Comparison of ENCODE assay signal across 8 mouse cellular contexts in genomic region chr14:31128101-31128825, GRCm38 (mm10). TPM values are rescaled to one million over a fixed set of nuclear protein-coding genes. Genes with fewer than 3 reads are reported as not detected.
A peak's percentile ranks its signal among the peaks of the same experiment; 100 is the strongest.
DNase-seq lines count a peak whose midpoint lies in the region; ATAC-seq and TF ChIP-seq lines count a peak whose summit lies in the region.

No protein-coding gene starts in this region.

- peak; percentile 68 for TF ChIP-seq EP300 in lung, postnatal 0 days (IDR thresholded peaks at IDR 0.05)

- peak; percentile 42 for ATAC-seq in CD4-positive, CD25-positive, alpha-beta regulatory T cell, adult 4 months
- peak; percentile 33 for ATAC-seq in common myeloid progenitor, adult 5-6 weeks (replicated peaks; ENCODE audit: low read depth, poor library complexity, severe bottlenecking)
- ATAC-seq in lung, postnatal 0 days: peak; percentile 57

- H3K27me3 ChIP-seq in heart, embryonic 10.5 days (ENCODE audit: insufficient read depth, poor library complexity, severe bottlenecking): no peaks in the 10 kb centered on the region
- H3K27me3 ChIP-seq in lung, postnatal 0 days (replicated peaks; ENCODE audit: insufficient read depth, low read length): no peaks in the 10 kb centered on the region

- peak; percentile 70 for DNase-seq in 3T3-L1 (ENCODE audit: low read depth, low spot score)
- peak; percentile 88 for DNase-seq in heart, embryonic 10.5 days (ENCODE audit: low spot score)
- peak; percentile 82 for DNase-seq in kidney, adult 9 months
- peak; percentile 92 for DNase-seq in lung, postnatal 0 days (ENCODE audit: low spot score)
- DNase-seq in retina, postnatal 1 day: peak; percentile 62
- no peak for DNase-seq in cerebellum, adult 9-10 months

- WGBS in heart, embryonic 10.5 days: 1% methylated on average over 23 of the region's 23 CpGs
- 1% methylated on average over 23 of the region's 23 CpGs for WGBS in lung, postnatal 0 days

- peak; percentile 46; the same call in 1 of the 2 replicates for TF ChIP-seq CTCF in lung, postnatal 0 days (IDR thresholded peaks at IDR 0.05)

- H3K4me2 ChIP-seq in lung, postnatal 0 days (replicated peaks; ENCODE audit: low read depth, low read length): peak overlapping the region; percentile 75

- H3K27ac ChIP-seq in heart, embryonic 10.5 days: peak overlapping the region; percentile 97
- H3K27ac ChIP-seq in lung, postnatal 0 days (ENCODE audit: low read length): peak overlapping the region; percentile 95

- peaks cover 28% of the 10 kb centered on the region for H3K36me3 ChIP-seq in heart, embryonic 10.5 days
- H3K36me3 ChIP-seq in lung, postnatal 0 days (ENCODE audit: insufficient read depth, low read length): no peaks in the 10 kb centered on the region

- H3K4me1 ChIP-seq in heart, embryonic 10.5 days: peaks cover 55% of the 10 kb centered on the region
- H3K4me1 ChIP-seq in lung, postnatal 0 days (ENCODE audit: insufficient read depth, low read depth, low read length): peaks cover 14% of the 10 kb centered on the region; the same call in 1 of the 2 replicates

- H3K9ac ChIP-seq in lung, postnatal 0 days (replicated peaks; ENCODE audit: low read depth): peak overlapping the region; percentile 75

- peak overlapping the region; percentile 76 for H3K4me3 ChIP-seq in heart, embryonic 10.5 days
- peak overlapping the region; percentile 74 for H3K4me3 ChIP-seq in lung, postnatal 0 days (ENCODE audit: low read depth, low read length)

- no peaks in the 10 kb centered on the region for H3K9me3 ChIP-seq in heart, embryonic 10.5 days
- H3K9me3 ChIP-seq in lung, postnatal 0 days (ENCODE audit: low read length): no peaks in the 10 kb centered on the region

RNA-seq across cellular contexts. Expression of gene Smim4, which starts 0.5 kb away (rescaled TPM):
- 10 to 100 TPM; 66.3 to 68.7 TPM for polyA plus RNA-seq in CD4-positive, CD25-positive, alpha-beta regulatory T cell, adult 4 months (2017; shearing (Covaris generic))
- 23.6 and 45.1 TPM in 2 replicates for total RNA-seq in common myeloid progenitor, adult 5-6 weeks (2017)
- polyA plus RNA-seq in heart, embryonic 10.5 days (2016; fragmentation: Nextera tagmentation; extraction: Ambion mirVana): 66.2 and 73.3 TPM in 2 replicates
- 109 and 118 TPM in 2 replicates for polyA plus RNA-seq in lung, postnatal 0 days (2015; fragmentation: Nextera tagmentation; extraction: Ambion mirVana)

RNA-seq across cellular contexts. Expression of gene Nt5dc2, which starts 2.6 kb away (rescaled TPM):
- not detected for polyA plus RNA-seq in CD4-positive, CD25-positive, alpha-beta regulatory T cell, adult 4 months (2017; shearing (Covaris generic))
- 88.3 and 112 TPM in 2 replicates for total RNA-seq in common myeloid progenitor, adult 5-6 weeks (2017)
- polyA plus RNA-seq in heart, embryonic 10.5 days (2016; fragmentation: Nextera tagmentation; extraction: Ambion mirVana): 422 and 507 TPM in 2 replicates
- 148 and 162 TPM in 2 replicates for polyA plus RNA-seq in lung, postnatal 0 days (2015; fragmentation: Nextera tagmentation; extraction: Ambion mirVana)

RNA-seq across cellular contexts. Expression of gene Stab1, which starts 40.2 kb away (rescaled TPM):
- polyA plus RNA-seq in CD4-positive, CD25-positive, alpha-beta regulatory T cell, adult 4 months (2017; shearing (Covaris generic)): 1 to 10 TPM in 1 of 2 experiments, under 1 TPM in 1; 0.91 to 2.7 TPM
- not detected in 2 replicates for total RNA-seq in common myeloid progenitor, adult 5-6 weeks (2017)
- 28.9 and 30.2 TPM in 2 replicates for polyA plus RNA-seq in heart, embryonic 10.5 days (2016; fragmentation: Nextera tagmentation; extraction: Ambion mirVana)
- 32.4 and 34.2 TPM in 2 replicates for polyA plus RNA-seq in lung, postnatal 0 days (2015; fragmentation: Nextera tagmentation; extraction: Ambion mirVana)

Comparison
In these comparisons a context has a peak if more than half of its experiments do, and no peak if none do; other contexts are left out.
1. RNA of gene Nt5dc2, which starts 2.6 kb away (polyA plus RNA-seq): 422 to 507 TPM in heart, embryonic 10.5 days and 148 to 162 TPM in lung, postnatal 0 days; not detected in CD4-positive, CD25-positive, alpha-beta regulatory T cell, adult 4 months; every median in the first group is over 10 times any median in the second.
2. Peak in every context shown above with its lines, with median percentiles within 50 percentile points of each other: ATAC-seq.